Mouse (Mus musculus): ENCODE measurements around the gene Pten.

GRCm38 (mm10) chr19:32792610-32793009 is 35.3 kb downstream of the Pten start:
- no peak for TF ChIP-seq CTCF (conservative IDR thresholded peaks at IDR 0.05 in 1 of 2, IDR thresholded peaks at IDR 0.05 in 1 of 2; ENCODE audit: low read depth in 2 of 2, low read length in 2 of 2)
- no peak for TF ChIP-seq POLR2AphosphoS2 (IDR thresholded peaks at IDR 0.05; ENCODE audit: low read depth, low read length)
- no peak for TF ChIP-seq E2F4 (IDR thresholded peaks at IDR 0.05; ENCODE audit: insufficient replicate concordance, low read depth, low read length)
- TF ChIP-seq CHD1 (IDR thresholded peaks at IDR 0.05; ENCODE audit: low read depth, low read length): no peak
- no peak for TF ChIP-seq MEF2A (IDR thresholded peaks at IDR 0.05; ENCODE audit: borderline replicate concordance, low read depth, low read length)
- TF ChIP-seq MAFK (IDR thresholded peaks at IDR 0.05; ENCODE audit: insufficient replicate concordance, low read length): no peak
- TF ChIP-seq RAD21 (IDR thresholded peaks at IDR 0.05; ENCODE audit: low read depth, low read length): no peak
- no peak for TF ChIP-seq NRF1 (IDR thresholded peaks at IDR 0.05; ENCODE audit: low read depth, low read length)
- TF ChIP-seq HCFC1 (IDR thresholded peaks at IDR 0.05; ENCODE audit: low read depth, low read length): no peak
- no peak for TF ChIP-seq EP300 (IDR thresholded peaks at IDR 0.05; ENCODE audit: low read length)
